Mouse (Mus musculus) limb, embryonic 12.5 days (tissue): ENCODE measurements around the gene Eed. TPM values are rescaled to one million over a fixed set of nuclear protein-coding genes. Genes with fewer than 3 reads are reported as not detected.

Experiments used
- ATAC-seq: fragments of 200-750 bp; cut with Nextera tagmentation; 2 replicates; pipeline ENCODE4 v1.8.0; 2017; ENCODE audit warnings: low read depth, moderate TSS enrichment; ENCODE audit not compliant: insufficient number of reproducible peaks, insufficient read depth, low FRiP score, low TSS enrichment
- H3K27ac ChIP-seq: fragments of 300-500 bp; sonication (generic); 2 replicates; pipeline ENCODE4 v1.5.1; 2016; ENCODE audit warnings: mild to moderate bottlenecking, moderate library complexity
- H3K27me3 ChIP-seq: fragments of 300-500 bp; sonication (generic); 2 replicates; pipeline ENCODE4 v1.6.1; 2016; ENCODE audit warnings: mild to moderate bottlenecking, moderate library complexity
- H3K36me3 ChIP-seq: fragments of 300-500 bp; sonication (generic); 2 replicates; pipeline ENCODE4 v1.6.1; 2016; ENCODE audit warnings: mild to moderate bottlenecking, moderate library complexity
- H3K4me1 ChIP-seq: fragments of 300-500 bp; sonication (generic); replicated peaks from 2 replicates; pipeline ENCODE4 v1.6.1; 2016
- H3K4me2 ChIP-seq: fragments of 300-500 bp; sonication (generic); 2 replicates; pipeline ENCODE4 v1.6.1; 2016; ENCODE audit warnings: mild to moderate bottlenecking, moderate library complexity
- H3K4me3 ChIP-seq: fragments of 300-500 bp; sonication (generic); replicated peaks from 2 replicates; pipeline ENCODE4 v1.5.1; 2016; ENCODE audit warnings: mild to moderate bottlenecking
- H3K9ac ChIP-seq: fragments of 300-500 bp; sonication (generic); replicated peaks from 2 replicates; pipeline ENCODE4 v1.6.1; 2016; ENCODE audit warnings: mild to moderate bottlenecking, moderate library complexity
- H3K9me3 ChIP-seq: fragments of 300-500 bp; sonication (generic); 2 replicates; pipeline ENCODE4 v1.6.1; 2016; ENCODE audit warnings: mild to moderate bottlenecking, moderate library complexity
- WGBS: fragments of 180-500 bp; shearing (Covaris S2); methylation state at CpG from one replicate; pipeline ENCODE4 v1.1.7; 2016; 5-methylcytosine and 5-hydroxymethylcytosine counted together
- polyA plus RNA-seq: library from polyadenylated mRNA; unstranded; fragments of >200 nt; fragmentation: Nextera tagmentation; extraction: Ambion mirVana; gene quantifications from 2 replicates; pipeline ENCODE4 v1.2.1, GENCODE M21; 2016

Eed gene
- polyA plus RNA-seq, 1 experiment from 2014 or later: 95.5 TPM

DNA sequence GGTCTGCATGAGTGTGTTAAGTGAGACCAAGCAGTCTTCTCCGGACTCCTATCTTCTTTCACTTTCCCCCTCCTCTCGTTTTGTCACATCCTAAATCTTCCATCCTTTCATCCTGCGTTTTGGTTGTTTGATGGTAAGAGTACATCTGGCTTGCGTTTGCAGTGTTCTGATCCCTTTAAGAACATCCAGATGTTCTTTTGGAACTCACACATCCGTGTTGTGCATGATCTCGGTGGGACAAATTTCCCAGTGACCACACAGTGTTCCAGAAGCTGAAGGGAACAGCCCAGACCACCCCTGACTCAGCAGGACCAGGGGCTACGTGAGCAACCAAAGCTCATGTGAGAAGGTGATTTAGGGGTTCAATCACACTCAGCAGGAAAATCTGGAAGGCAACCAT, 72.4 kb downstream of the Eed start:
- peak; percentile 71 for ATAC-seq
- Histone ChIP-seq H3K9me3 (no peaks in the 10 kb centered on the region), H3K4me1 (peaks cover 20% of the 10 kb centered on the region), H3K27ac (0 out of 2 replicates have a peak overlapping the region, but pooled peaks have one; percentile 50), H3K27me3 (no peaks in the 10 kb centered on the region; the same call in 1 of the 2 replicates), H3K4me3 (no peak overlapping the region), H3K9ac (no peak overlapping the region), H3K4me2 (peak overlapping the region; percentile 30), H3K36me3 (no peaks in the 10 kb centered on the region)
- 12% methylated on average over 7 of the region's 7 CpGs for WGBS

DNA sequence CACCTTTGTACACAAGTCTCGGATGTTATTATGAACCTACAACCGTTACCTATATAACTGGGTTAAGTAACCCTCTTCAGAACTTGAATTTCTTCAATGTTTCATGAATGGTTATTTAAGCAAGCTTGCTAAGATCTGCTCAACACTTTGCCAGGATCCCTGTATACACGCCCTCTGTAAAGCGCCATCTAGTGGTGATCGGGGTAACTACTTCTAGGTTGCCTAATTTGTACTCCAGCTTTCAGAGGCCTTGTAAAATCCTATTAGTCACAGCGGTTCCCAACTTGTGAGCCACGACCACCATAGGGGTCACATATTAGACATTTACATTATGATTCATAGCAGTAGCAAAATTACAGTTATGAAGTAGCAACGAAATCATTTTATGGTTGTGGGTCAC, 72.8 kb downstream of the Eed start:
- Histone ChIP-seq H3K36me3 (no peaks in the 10 kb centered on the region), H3K27me3 (no peaks in the 10 kb centered on the region; the same call in 1 of the 2 replicates), H3K27ac (0 out of 2 replicates have a peak overlapping the region, but pooled peaks have one; percentile 45), H3K4me3 (no peak overlapping the region), H3K9ac (no peak overlapping the region), H3K9me3 (no peaks in the 10 kb centered on the region), H3K4me1 (peaks cover 22% of the 10 kb centered on the region), H3K4me2 (peak overlapping the region; percentile 30)
- no peak for ATAC-seq
- WGBS: 22% methylated on average over 8 of the region's 8 CpGs

Other genes with a start within 250 kb of the Eed start
- 0.08 and 0.21 TPM in 2 replicates for gene Ccdc81, start 77.4 kb downstream of the Eed start, polyA plus RNA-seq
- 124 and 129 TPM in 2 replicates for gene Hikeshi, start 39.8 kb downstream of the Eed start, polyA plus RNA-seq
- gene Picalm, start 149.2 kb upstream of the Eed start, polyA plus RNA-seq: 39.2 and 45.4 TPM in 2 replicates